Mouse (Mus musculus): Measurements from ENCODE around the gene Hacd3.

DNA sequence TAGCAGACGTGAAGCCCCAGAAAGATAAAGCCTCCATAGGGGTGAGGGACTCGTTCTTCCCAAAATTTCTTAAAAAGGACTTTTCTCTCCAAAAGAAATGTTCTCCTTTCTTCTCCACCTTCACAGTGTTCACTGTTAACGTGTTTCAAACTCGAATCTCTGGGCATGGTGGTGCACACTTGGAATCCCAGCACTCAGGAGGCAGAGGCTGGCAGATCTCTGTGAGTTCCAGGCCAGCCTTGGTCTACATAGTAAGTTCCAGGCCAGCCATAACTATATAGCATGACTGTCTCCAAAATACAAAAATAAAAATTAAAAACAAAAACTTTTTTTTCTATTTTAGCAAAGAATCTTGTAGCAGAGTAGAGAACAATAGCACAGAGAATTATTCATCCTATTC lies 1.4 kb downstream of the Hacd3 start:
- TF ChIP-seq CTCF (IDR thresholded peaks at IDR 0.05; ENCODE audit: low read depth) (no peak), EP300 (IDR thresholded peaks at IDR 0.05; ENCODE audit: low read depth) (no peak)
